Mouse (Mus musculus) cortical plate, adult 2 months (tissue): ENCODE measurements around the gene Atg13.

ENCODE experiments used
- CTCF ChIP-seq: fragments of 200-500 bp; IDR thresholded peaks from 2 replicates; pipeline ENCODE4 v1.5.1; 2011; ENCODE audit warnings: mild to moderate bottlenecking, control low read depth, low read length; ENCODE audit not compliant: insufficient read depth; ENCODE audit errors: extremely low read depth
- POLR2A ChIP-seq: fragments of 200-500 bp; IDR thresholded peaks from 2 replicates; pipeline ENCODE4 v1.6.1; 2011; ENCODE audit warnings: mild to moderate bottlenecking, low read length, control low read depth; ENCODE audit not compliant: insufficient read depth; ENCODE audit errors: extremely low read depth

DNA sequence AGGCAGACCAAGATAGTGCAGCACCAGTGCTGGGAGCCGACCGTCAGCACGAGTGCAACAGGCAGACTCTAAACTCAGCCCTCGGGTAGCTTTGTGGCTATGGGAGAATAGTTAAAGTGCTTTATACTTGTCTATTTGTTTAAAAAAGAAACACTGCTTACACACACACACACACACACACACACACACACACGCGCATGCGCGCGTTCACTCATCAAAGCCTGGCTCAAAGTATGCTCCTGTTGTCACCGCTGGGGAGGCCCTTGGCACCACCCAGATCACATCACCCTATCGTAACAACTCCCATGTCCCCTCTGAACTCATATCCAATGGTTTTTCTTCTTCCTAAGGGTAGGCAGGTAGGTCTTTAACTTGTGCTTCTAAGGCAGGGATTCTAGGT is 66.4 kb downstream of the Atg13 start:
- TF ChIP-seq POLR2A = 0 out of 2 replicates have a peak, but pooled peaks have one; percentile 3
- TF ChIP-seq CTCF = no peak
